Mouse (Mus musculus) testis, adult 2 months (tissue): ENCODE results near the gene Kat6b.

ENCODE experiments used
- CTCF ChIP-seq: fragments of 200-500 bp; IDR thresholded peaks from 2 replicates; pipeline ENCODE4 v1.5.1; 2012; ENCODE audit warnings: low read depth, mild to moderate bottlenecking, inconsistent platforms, low read length, moderate library complexity; ENCODE audit not compliant: control insufficient read depth, insufficient read depth, insufficient replicate concordance
- POLR2A ChIP-seq: fragments of 200-500 bp; IDR thresholded peaks from 2 replicates; pipeline ENCODE4 v1.6.1; 2012; ENCODE audit warnings: low read depth, mild to moderate bottlenecking, inconsistent platforms, low read length, moderate library complexity; ENCODE audit not compliant: control insufficient read depth

- TF ChIP-seq CTCF (no peak), POLR2A (no peak)
Observed at GRCm38 (mm10) chr14:21481231-21481630, at the start of gene Kat6b.
